Mouse (Mus musculus): ENCODE data around the gene Spats2l.
A peak's percentile ranks its signal among the peaks of the same experiment; 100 is the strongest.

Spats2l gene

DNA sequence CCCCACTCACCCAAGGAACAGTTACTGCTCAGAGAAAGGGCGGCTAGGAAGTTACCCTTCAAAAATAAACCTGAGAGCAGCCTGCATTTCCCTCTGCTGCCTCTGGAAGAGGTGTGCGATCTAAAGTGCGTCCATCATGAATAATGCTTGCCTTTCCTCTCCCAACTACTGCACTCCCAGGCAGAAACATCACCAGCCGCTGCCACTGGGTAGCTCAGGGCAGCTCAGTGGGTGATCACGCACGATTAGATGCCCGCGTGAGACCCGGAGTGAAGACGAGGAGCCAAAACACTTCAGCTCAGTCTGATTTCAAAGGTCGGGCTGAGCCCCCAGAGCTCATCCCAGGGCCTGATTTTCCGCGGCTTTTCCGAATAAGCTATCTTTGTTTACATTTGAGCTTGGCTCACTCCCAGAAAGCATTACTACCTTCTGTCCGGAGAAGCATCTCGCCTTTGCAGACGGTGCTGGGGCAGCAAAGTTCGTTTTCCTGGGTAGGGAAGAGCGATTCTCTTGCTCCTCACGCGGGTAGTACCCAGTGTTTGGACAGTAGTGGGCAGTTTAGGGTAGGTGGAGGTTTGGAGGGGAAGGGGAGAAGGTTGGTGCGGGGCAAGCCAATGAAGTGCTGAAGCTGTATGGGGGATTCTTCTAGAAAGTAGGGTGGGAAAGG is at the start of gene Spats2l:
TSS of gene Spats2l (plus strand) at position 162 of the 667 bp plus-strand sequence.
- DNase-seq (ENCODE audit: low read depth) = no peak

DNA sequence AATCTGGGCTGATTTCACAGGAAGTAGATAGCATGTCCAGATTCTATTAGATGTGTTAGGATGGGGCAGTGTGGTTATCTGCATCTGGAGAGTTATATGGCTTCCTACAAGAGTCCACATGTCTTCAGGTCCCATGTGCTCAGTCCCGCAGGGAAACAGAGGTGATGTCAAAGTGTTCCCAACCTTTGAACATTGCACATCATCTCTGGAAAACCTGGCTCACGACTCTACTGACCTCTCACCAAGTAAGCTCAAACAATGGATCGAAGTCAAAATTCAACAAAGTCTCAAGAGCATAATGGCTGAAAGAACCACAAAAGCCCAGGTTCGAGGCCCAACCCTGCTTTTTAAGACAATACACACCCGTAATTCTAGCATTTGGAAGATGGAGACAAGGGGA is 48.7 kb upstream of the Spats2l start:
- no peak for DNase-seq (ENCODE audit: low read depth)

DNA sequence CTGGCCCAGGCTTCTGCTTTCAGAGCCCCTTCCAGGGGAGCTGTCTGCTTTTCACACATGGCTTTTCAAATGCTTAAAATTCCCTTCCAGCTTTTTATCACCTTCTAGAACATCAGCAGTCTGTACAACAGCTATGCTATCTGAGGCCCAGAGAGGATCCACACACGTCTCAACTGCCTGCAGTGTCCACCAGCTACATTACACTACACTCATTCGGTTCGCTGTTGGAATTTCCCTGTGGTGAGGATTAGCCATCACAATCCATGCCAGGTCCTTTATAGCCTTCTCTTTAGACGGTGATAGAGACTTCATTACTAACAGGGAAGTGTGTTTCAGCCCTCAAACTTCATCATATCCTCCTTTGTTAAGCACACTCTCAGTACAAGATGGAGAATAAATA is 38.1 kb upstream of the Spats2l start:
- DNase-seq (ENCODE audit: low read depth) = no peak

DNA sequence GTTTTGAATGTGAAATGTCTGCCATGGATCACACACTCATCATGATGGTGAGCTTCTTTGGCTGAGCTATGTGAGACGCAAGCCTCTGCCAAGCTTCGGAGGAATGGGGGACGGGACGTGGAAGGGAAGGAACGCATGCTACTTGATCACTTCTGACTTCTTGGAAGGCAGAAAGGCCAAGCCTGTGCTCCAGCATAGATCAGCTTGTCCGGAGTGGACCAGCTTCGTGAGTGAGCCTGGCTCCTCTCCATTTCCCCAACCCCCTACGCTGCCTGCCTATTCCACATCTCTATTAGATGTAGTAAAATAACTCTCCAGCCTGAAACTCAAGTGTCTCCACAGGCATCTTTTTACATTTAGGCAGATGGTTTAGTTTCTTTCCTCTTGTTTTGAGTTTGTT is 32.2 kb upstream of the Spats2l start:
- no peak for DNase-seq (ENCODE audit: low read depth)

DNA sequence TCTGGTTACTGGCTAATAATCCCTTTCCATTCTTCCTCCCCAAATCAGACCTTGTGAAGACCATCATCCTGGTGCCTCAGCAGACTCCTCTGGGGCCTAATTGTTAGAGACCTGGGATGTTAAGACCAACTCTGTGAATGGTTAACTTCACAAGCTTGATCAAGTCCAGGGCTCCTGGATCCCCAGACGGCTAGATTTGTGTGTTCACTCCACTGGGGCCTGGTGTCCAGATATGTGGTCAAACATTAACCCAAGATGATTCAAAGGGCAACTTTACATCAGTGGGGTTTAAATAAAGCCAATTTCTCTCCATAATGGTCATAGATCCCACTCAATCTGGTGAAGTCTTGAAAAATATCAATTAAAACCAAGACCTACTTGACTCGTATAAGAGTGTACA is 31.7 kb upstream of the Spats2l start:
- no peak for DNase-seq (ENCODE audit: low read depth)

DNA sequence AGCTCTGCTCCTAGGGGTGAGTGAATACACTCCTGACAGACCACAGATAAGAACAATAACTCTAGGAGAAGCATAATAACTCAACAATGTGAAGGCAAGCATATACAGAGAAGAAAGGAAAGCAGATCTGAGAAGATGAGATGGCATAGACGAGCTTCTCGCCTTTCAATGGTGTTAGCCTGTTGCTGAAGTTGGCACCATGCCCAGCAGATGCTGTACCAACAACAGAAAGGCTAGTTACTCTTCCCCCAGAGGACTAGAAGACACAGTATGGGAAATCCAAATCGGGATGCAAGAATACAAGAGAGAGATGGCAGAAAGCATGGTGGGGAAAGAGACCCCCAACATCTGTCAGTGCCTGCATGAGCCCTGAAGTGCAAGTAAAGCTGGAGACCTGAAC is 22.2 kb upstream of the Spats2l start:
- DNase-seq (ENCODE audit: low read depth) = no peak

DNA sequence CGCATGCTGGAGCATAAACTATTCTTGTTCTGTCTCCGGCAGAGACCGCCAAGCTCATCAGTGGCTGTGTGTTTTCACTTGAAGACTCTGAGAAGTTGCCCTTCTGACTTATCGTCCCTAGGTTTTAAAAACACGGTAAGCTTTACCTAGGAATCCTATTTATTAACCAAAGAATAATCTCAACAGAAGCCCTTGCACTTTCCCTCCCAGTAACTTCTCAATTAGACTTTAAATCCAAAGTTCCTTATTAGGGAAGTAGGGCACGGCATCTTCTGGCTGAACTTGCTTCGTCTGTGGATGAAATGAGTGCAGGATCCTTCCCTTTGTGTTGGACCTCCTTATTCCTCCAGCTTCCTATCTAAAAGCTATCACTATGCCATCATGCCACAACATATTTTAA is 7.6 kb upstream of the Spats2l start:
- DNase-seq (ENCODE audit: low read depth) = no peak

DNA sequence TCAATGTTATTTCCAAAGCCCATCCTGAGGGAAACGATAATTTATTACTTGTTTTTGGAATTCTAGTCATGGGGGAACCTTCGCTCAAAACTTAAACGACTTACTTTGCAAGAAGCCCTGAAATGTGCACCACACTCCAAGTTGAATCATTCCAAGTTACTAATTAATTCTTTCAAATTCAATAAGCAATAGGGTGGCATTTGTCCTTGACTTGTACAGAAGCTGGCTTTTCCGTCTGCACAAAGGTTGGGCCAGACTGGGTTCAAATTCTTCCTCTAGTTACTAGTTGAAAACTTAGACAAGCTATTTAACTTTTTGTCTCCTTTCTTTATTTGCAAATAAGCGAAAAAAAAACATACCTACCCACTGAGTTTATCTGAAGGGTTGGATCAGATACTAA is 636 bp upstream of the Spats2l start:
- DNase-seq (ENCODE audit: low read depth) = no peak

DNA sequence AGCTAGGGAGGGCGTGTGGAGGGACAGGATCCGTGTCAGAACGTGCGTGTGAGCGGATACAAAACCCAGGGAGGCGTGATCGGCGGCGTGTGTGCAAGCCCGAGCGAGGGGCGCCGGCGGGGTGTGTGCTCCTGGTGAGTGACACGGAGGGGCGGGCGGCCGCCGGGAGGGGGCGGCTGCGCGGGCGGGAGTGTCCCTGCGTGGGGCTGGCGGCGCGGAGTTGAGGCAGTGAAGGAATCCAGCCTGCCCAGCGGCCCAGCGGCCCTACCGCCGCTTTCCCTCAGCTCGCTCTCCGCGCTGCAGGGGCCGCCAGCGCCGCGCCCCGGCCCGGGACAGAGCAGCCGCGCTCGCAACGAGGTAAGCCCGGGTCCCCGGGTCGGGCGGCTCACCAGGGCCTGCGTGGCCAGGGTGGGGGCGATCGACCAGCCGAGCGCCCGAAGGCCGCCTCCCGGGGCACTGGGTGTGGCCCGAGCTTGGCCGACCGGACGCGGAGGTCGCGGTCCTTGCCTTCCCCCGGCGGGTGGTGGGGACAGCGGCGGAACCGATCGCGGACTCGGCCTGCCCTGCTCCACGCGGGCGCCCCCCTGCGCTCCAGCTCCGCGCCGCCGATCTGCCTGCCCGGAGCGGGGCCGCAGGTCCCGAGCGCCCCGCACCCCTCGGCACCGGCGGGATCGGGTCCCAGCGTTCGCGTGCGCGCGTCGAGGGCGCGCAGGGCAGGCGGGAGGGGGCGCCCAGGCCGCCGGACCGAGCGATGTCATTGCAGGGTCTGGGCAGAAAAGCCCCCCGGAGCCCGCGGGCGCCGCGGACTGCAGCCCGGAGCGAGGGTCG is 920 bp downstream of the Spats2l start:
- no peak for DNase-seq (ENCODE audit: low read depth)

DNA sequence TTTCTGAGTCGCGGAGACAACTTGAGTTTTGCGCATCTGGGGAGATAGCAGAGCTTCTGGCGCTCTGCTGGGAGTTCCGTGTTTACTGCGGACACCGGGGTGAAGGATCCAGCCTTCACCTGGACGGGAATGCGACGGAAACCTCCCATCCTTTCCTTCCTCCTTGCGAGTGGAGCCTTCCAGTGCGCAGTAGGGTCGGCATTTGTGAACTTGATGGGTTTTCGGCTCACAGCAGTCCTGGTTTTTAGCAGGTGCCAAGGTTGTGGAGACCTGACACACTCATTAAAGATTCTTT is 1.5 kb downstream of the Spats2l start:
- no peak for DNase-seq (ENCODE audit: low read depth)

DNA sequence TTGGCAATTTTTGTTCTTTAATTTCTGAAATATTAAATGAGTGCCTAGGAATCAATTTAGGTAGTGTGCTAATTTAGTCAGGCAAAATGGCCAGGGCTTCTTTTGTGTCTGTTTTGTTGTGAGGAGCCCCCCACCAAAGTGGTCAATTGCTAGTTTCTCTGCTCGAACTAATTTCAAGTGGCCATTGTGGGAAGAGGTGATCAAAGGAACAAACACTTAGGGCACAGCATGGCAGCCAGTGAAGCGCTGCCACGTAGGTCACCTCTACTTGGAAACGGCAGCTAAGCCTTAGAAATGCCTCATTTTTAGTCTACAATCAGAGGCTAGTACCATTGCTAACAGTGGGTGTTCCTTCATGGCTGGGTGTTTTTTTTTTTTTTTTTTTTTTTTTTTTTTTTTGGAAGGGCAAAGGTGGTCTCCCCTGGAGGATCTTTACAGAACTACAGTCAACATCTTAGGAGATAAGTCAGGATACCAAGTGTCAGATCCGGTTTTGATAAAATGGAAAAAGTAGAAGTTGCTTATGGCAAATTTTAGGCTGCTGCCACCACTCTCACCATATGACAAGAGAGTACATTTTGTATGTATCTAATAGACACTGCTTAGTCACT is 2.8 kb downstream of the Spats2l start:
- DNase-seq (ENCODE audit: low read depth) = no peak

DNA sequence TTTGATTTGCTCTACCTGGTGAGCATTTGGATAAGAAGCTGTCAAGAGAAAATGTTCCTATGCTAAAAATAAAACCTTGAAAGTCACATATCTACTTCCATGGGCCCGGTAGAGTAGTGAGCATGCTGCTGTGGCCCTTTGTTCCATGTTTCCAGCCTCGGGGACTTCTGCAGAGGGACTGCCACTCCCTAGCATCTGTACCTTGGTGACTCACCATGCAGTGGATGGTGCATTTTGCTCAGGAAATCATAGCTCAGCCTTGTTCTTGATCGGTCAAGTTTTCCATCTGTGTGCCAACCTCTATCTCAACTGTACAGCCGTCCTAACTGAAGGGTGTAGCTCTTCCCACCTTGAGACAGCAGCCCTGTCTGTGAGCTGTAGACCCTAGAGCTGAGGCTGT is 10.3 kb downstream of the Spats2l start:
- no peak for DNase-seq (ENCODE audit: low read depth)

DNA sequence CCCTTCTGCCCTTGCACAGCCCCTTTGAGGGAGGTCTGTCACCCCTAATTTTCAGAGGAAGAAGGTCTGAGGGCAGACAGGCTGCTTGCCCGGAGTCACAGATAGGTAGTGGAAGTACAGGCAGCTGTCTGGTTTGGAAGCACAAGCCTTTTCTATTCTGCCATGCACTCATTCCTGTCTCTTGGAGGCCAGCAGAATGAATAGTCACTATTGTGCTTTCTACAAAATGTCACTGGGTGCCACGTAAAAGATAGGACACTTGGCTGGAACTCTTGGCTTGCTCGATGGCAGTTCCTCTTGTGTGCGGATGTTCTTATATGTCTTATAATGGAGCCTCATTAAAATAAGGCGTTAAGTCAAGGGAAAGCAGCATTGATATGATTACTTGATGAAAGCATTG is 15.9 kb downstream of the Spats2l start:
- DNase-seq (ENCODE audit: low read depth) = no peak

DNA sequence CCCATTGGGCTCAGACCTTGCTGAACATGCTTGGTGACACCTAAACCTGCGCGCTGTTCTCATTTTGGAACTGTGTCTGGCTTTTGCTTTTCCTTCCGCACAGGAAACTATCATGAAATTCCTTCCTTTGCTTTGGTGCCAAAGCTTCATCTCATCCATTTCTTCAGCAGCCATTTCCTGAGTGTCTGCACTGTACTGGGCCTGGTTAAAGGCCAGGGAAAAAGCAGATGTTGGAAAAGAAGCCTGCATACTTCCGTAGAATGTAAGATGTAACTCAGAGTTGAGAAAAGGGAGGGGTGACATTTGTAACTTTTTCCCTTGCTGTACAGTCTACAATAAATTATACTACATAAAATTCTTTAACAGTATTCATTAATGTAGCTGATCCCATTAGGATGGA is 18.2 kb downstream of the Spats2l start:
- no peak for DNase-seq (ENCODE audit: low read depth)

DNA sequence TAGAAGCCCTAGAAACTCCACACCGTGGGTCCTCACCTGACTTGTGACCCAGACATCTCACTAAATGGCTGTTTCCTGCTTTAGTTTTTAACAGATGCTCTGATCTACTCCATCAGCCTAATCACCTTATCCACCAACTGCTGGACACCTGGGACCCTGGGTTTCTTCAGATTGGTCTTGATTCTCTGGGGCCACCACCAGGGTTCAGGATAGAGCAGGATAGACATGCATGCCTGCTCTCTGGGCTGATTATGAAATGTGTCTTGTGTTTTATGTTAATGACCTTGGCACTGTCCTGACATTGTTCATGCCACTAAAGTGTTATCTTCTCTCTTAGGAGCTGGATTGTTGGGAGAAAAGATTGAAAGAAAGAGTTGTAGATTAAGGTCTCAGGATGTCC is 21.9 kb downstream of the Spats2l start:
- DNase-seq (ENCODE audit: low read depth) = no peak

DNA sequence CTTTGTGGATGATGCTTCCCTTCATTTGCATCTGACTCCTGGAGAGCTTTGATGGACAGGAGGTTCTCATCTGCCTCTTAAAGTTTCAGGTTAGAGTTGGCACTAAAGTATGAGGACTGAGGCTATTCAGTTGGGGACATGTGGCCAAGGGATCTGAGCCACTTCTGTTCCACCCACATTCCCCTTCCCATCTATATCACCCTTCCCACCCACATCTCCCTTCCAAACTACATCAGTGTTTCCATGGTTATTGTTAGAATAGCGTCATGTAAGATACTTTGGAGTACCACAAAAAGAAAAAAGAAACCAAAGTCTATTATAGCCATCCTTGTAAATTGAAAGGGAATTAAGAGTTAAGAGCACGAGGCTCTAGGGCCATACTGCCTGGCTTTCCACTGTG is 25.4 kb downstream of the Spats2l start:
- DNase-seq (ENCODE audit: low read depth) = no peak

DNA sequence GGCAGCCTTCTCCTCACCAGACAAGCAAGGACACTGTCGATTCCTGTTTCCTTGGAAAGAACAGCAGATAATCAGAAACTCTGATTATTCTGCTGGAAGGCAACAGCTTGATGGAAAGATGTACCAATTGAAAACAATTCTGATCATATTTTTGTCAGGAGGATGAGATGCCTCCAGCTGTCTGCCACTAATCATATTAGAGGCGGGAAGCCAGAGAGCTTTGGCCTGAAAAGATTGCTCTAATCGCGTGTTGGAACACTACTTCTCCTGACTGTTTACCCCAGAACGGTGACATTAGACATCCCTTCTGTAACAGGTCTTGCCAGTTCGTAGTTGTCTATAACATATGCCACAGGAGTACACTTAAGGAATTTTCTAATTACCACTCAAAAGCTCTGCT is 26.9 kb downstream of the Spats2l start:
- DNase-seq (ENCODE audit: low read depth) = no peak

DNA sequence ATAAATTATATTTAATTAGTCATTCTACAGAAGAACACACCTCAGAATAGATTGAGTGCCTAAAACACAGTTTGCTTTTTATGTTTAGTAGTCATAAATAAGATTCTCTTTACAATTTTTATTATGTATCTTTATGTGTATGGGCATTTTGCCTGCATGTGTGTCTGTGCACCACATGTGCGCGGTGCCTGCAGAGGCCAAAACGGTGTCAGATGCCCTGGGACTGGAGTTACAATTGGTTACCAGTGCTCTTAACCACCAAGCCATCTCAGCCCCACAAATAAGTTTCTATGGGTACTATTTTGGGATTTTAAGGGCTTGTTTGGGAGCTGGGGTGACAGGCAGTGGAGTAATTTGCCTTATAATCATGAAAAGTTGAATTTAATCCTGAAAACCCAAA is 32.2 kb downstream of the Spats2l start:
- DNase-seq (ENCODE audit: low read depth) = no peak

DNA sequence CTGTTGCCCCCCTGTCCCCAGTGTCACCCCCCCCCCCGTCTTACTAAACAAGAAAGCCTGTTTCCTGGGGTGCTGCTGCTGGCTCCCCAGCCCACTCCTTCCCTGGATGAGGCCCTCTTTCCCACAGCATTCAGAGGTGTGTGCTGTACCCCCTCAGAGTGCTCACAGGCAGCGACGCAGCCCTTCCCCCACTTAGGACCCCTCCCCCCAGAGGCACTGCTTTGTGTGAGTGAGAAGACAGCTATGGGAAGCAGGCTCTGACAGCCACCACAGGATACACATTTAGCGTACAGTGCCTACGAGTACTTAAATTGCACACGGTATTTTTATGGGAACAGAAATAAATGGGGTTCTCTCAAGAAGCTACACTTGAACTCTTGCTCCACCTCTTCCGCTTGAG is 33.9 kb downstream of the Spats2l start:
- no peak for DNase-seq (ENCODE audit: low read depth)

DNA sequence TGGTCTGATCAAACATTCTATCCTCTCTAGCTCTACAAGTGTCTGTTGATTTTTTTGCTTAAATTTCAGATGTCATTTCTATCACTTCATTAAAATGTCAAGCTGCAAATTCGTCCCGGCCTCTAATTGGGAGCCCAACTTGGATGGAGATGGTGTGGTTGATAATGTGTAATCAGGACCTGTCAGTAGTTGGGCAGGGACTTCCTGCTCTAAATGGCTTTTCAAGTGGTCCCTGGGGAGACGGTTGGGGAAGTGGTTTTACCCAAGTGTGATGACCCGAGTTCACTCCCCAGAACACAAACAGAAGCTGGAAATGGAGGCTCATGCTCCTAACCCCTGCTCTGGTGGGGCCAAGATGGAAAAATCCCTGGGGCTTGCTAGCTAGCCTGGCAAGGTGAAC is 36.3 kb downstream of the Spats2l start:
- DNase-seq (ENCODE audit: low read depth) = peak; percentile 1

DNA sequence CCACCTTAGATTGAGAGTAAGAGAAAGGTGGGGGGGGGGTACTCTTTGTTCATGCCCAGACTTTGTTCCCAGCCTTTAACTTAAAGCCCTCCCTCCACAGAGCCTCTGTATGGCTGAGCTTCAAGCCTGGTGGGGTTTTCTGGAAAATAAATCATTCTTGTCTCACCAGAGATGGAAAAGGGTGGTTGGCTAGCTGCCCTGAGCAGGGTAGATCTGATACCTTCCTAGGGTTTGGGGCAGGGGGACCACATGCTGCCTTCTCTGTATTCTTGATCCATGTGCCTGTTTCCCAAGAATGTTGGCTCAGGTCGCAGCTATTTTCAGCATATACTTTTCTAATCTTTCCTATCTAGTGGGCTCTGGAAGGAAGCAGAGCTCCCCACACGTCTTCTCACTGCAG is 43.1 kb downstream of the Spats2l start:
- DNase-seq (ENCODE audit: low read depth) = no peak

DNA sequence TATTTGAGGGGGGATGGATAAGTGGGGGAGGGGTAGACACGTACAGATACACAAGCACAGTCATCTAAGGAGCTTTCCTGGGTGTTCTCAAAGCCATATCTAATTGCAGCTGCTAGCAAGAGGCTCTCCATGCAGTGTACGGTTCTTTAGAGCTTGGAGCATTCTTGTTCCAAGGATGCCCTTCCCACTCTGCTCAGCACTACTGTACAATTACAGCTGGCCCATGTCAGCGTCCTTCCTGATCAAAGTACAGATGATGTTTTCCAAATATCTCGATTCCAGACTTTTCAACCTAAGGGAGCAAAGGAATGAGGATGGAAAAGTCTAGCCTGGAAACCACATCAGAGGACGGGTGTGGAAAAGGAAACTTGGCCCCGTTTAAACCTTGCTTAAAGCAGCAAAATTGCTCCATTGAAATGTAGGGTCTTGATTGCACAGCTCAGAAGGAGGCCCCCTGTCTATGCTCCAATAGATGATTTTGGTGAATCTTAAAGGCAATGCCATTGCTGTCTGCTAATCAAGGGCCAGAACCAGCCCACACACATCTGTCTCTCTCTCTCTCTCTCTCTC is 46.6 kb downstream of the Spats2l start:
- no peak for DNase-seq (ENCODE audit: low read depth)

All from 416B (cell line).